Mouse (Mus musculus) G1E (cell line): ENCODE results near the gene Foxj2. TPM values are rescaled to one million over a fixed set of nuclear protein-coding genes. Genes with fewer than 3 reads are reported as not detected.

Experiments
- ATAC-seq: 2 replicates; pipeline ENCODE4 v1.8.0; 2016; ENCODE audit warnings: mild to moderate bottlenecking; ENCODE audit not compliant: insufficient number of reproducible peaks, poor library complexity, low FRiP score, severe bottlenecking; ENCODE audit errors: extremely low read depth
- DNase-seq: peaks from one replicate; pipeline ENCODE4 v3.0.0; 2012; ENCODE audit warnings: low spot score
- H3K27me3 ChIP-seq: 2 replicates; pipeline ENCODE4 v1.6.1; 2012; ENCODE audit warnings: mild to moderate bottlenecking, low read length, inconsistent platforms; ENCODE audit not compliant: insufficient read depth
- H3K36me3 ChIP-seq: replicated peaks from 2 replicates; pipeline ENCODE3; 2012; ENCODE audit warnings: mild to moderate bottlenecking, inconsistent platforms
- H3K4me1 ChIP-seq: 2 replicates; pipeline ENCODE4 v1.6.1; 2012; ENCODE audit warnings: low read depth, low read length, inconsistent platforms, mixed read lengths; ENCODE audit not compliant: insufficient read depth
- H3K4me3 ChIP-seq: 2 replicates; pipeline ENCODE4 v1.5.1; 2012; ENCODE audit warnings: low read depth, mild to moderate bottlenecking, inconsistent platforms, low read length, moderate library complexity, mixed read lengths
- H3K9me3 ChIP-seq: replicated peaks from 2 replicates; pipeline ENCODE4 v1.6.1; 2012; ENCODE audit warnings: inconsistent platforms
- CTCF ChIP-seq: IDR thresholded peaks from 2 replicates; pipeline ENCODE4 v1.5.1; 2012; ENCODE audit warnings: low read depth, low read length, inconsistent platforms, mixed read lengths
- GATA1 ChIP-seq: IDR thresholded peaks from 2 replicates; pipeline ENCODE4 v1.6.1; 2012; ENCODE audit warnings: borderline replicate concordance, low read length, inconsistent platforms, mixed read lengths
- GATA2 ChIP-seq: IDR thresholded peaks from 2 replicates; pipeline ENCODE4 v1.6.1; 2012; ENCODE audit warnings: low read depth, low read length, inconsistent platforms, borderline replicate concordance
- POLR2AphosphoS5 ChIP-seq: IDR thresholded peaks from 2 replicates; pipeline ENCODE4 v1.6.1; 2012; ENCODE audit warnings: low read depth, low read length, inconsistent platforms; ENCODE audit not compliant: insufficient replicate concordance
- TAL1 ChIP-seq: conservative IDR thresholded peaks from 2 replicates; pipeline ENCODE4 v1.6.1; 2012; ENCODE audit warnings: low read depth, low read length, inconsistent platforms, mixed read lengths
- polyA plus RNA-seq: library from polyadenylated mRNA; stranded (reverse); fragments of >175 nt; gene quantifications from 2 replicates; pipeline ENCODE4 v1.2.3, GENCODE M21; 2012
- total RNA-seq, 2 experiments: library from RNA; stranded (forward) in 1 of 2; stranded (reverse) in 1 of 2; fragments of 200-1000 nt in 1 of 2; fragments of >200 nt in 1 of 2; fragmentation: Nextera tagmentation in 1 of 2; gene quantifications; 2 replicates each; pipeline ENCODE4 v1.2.3; 2014 to 2017

The Foxj2 gene
- total and polyA plus RNA-seq, 3 experiments: 3.9 to 27.8 (median 18.6) TPM

DNA sequence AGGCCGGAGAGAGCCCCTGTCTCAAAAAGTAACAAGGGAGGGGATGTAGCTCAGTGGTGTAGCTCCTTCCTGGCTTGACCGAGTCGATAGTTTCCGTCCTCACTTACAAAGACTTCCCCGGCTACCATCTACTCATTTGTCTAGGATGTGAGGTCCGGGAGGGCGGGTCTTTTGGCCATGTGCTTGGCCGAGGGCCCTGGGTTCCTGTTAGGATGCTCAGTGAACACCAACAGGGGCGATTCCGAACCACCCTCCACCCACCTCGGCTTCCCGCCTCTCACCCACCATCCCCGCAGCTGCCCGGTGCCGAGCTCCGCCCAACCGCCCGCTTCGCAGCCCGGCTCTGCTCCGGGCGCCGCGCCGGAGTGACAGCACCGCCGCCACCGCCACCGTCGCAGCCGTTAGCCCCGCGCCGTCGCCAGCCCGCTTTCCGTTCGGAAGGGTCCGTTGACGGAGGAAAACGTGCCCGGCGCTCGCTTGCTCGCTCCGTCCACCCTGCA lies 18.4 kb upstream of the Foxj2 start, which contains the start of gene Slc2a3:
Slc2a3 (minus strand) TSS at position 340 of the 500 bp plus-strand sequence.
- H3K9me3 ChIP-seq: no peaks in the 10 kb centered on the region

DNA sequence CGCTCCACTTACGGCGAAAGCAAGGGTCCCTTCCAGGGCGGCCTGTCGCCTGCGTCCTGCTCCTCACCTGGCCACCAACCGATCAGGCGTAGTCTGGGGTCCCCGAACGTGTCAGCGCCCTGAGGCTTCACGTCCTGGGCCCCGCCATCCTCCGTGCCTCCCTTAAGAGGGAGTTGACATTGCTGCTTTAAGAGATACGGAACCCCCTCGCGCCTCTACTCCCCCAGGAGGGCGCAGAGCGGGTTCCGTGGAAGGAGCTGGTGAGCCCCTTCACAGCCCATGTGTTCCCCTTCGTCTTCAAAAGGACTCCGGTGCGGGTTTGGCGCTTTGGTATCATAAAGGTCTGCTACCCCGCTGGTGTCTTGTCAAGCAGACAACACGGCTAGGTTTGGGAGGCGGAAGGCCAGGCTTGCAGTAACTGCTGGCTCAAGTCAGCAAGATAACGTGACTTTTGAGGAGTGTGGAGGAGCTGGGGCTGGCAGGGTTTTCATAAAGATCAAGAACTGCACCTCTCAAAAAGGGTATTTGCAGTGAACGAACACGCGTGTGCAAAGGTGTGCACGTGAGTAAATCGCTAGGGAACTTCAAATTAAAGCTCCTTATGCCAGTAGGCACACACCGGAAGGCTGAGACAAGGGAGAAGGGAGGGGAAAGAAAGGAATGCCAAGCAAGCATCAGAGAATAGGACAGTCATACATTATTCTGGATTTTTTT lies 17.8 kb upstream of the Foxj2 start:
- TF ChIP-seq CTCF (no peak), GATA1 (no peak), POLR2AphosphoS5 (no peak), TAL1 (no peak), GATA2 (no peak)
- Histone ChIP-seq H3K9me3 (no peaks in the 10 kb centered on the region), H3K4me1 (0 out of 2 replicates have a peak, but pooled peaks cover 6% of the 10 kb centered on the region), H3K27me3 (peaks cover 8% of the 10 kb centered on the region; the same call in 1 of the 2 replicates), H3K4me3 (no peak overlapping the region), H3K36me3 (no peaks in the 10 kb centered on the region)
- no peak for DNase-seq
- ATAC-seq: no peak

More for the DNA sequence above, 18.4 kb upstream of the Foxj2 start, which contains the start of gene Slc2a3:
- DNase-seq: no peak
- ATAC-seq: no peak
- Histone ChIP-seq H3K4me3 (no peak within 1 kb of the TSS), H3K27me3 (peaks cover 8% of the 10 kb centered on the region; the same call in 1 of the 2 replicates), H3K36me3 (no peaks in the 10 kb centered on the region), H3K4me1 (0 out of 2 replicates have a peak, but pooled peaks cover 6% of the 10 kb centered on the region)
- TF ChIP-seq TAL1: no peak
- TF ChIP-seq POLR2AphosphoS5: no peak
- no peak for TF ChIP-seq CTCF
- no peak for TF ChIP-seq GATA2
- TF ChIP-seq GATA1: no peak

DNA sequence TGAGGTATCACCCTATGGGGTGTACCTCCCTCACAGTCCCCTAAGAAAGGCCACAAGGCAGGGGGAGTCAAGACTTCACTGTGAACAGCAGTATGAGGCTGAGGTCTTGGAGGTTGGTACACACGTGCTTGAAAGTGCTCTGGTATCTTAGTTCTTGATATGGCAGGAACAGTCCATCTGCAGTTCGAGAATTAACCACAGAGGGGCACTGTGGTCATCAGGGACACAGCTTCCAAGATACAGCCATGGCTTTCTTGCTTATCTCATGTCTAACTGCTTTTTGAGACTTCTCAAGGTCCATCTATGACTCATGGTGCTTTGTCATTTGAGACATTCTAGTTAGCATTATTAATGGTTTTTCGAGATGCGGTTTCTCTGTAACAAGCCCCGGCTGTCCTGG lies 15.3 kb upstream of the Foxj2 start:
- TF ChIP-seq TAL1 (no peak), POLR2AphosphoS5 (no peak), CTCF (peak; percentile 81), GATA2 (no peak), GATA1 (no peak)
- no peak for DNase-seq
- Histone ChIP-seq H3K9me3 (no peaks in the 10 kb centered on the region), H3K27me3 (peaks cover 8% of the 10 kb centered on the region; the same call in 1 of the 2 replicates), H3K36me3 (no peaks in the 10 kb centered on the region), H3K4me1 (peaks cover 10% of the 10 kb centered on the region), H3K4me3 (no peak overlapping the region)
- ATAC-seq: peak; percentile 80

GRCm38 (mm10) chr6:122810022-122810614 lies 9.6 kb upstream of the Foxj2 start:
- TF ChIP-seq GATA1 (no peak), CTCF (no peak), TAL1 (no peak), POLR2AphosphoS5 (no peak), GATA2 (no peak)
- Histone ChIP-seq H3K36me3 (no peaks in the 10 kb centered on the region), H3K4me1 (peaks cover 24% of the 10 kb centered on the region), H3K4me3 (peak overlapping the region; percentile 75), H3K9me3 (no peaks in the 10 kb centered on the region), H3K27me3 (no peaks in the 10 kb centered on the region)
- no peak for ATAC-seq
- no peak for DNase-seq

- H3K4me1 ChIP-seq: peaks cover 24% of the 10 kb centered on the region
- H3K27me3 ChIP-seq: no peaks in the 10 kb centered on the region
- no peaks in the 10 kb centered on the region for H3K36me3 ChIP-seq
- peak overlapping the region; percentile 75 for H3K4me3 ChIP-seq
- no peaks in the 10 kb centered on the region for H3K9me3 ChIP-seq
- ATAC-seq (peak; percentile 88), DNase-seq (peak; percentile 91)
- TF ChIP-seq POLR2AphosphoS5 (peak; percentile 35; the same call in 1 of the 2 replicates), GATA1 (no peak), CTCF (no peak)
These were observed 9.0 kb upstream of the Foxj2 start for GRCm38 (mm10) chr6:122810615-122811279.

DNA sequence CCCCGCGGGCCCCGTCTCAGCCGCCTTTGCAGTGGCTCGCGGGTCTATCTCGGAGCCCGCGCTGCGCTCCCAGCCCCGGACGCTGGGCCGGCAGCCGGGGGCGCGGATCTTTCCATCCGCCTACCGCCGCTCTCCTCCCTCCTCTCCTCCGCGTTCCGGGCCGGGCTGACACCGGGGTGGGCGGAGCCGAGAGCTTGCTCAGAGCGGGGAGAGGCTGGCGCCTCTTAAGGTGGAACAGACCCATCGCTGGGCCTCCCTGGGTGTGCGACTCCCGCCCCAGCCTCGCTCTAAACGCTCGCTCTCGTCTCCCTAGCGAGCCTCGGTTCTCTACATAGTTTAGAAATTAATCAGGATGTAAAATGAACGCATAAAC lies 8.4 kb upstream of the Foxj2 start:
- peak; percentile 57 for ATAC-seq
- Histone ChIP-seq H3K4me1 (peaks cover 24% of the 10 kb centered on the region), H3K36me3 (no peaks in the 10 kb centered on the region), H3K9me3 (no peaks in the 10 kb centered on the region), H3K4me3 (peak overlapping the region; percentile 75), H3K27me3 (no peaks in the 10 kb centered on the region)
- DNase-seq: peak; percentile 90
- TF ChIP-seq TAL1 (no peak), GATA2 (no peak), POLR2AphosphoS5 (no peak), GATA1 (no peak)
